ENCODE assay signal across 19 mouse cellular contexts in the genomic region with DNA sequence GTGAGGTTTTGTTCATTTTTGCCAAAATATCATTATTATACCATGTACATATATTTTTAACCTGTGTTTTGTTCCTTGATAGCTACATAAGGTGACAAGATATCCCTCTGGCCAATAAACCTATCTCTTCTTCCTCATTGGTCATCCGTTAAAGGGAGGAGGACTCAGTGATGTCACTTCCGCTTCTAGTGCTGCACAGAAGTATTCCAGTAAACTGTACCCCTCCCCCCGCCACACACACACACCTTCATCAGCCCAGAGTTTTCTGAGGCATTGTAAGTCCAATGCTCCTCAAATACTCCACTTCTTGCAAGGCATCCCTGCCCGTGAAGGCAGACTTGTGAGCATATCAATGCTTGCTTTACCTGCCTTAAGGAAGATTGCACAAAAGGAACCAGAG. TPM values are rescaled to one million over a fixed set of nuclear protein-coding genes. Genes with fewer than 3 reads are reported as not detected.
DNase-seq lines count a peak whose midpoint lies in the region; ATAC-seq and TF ChIP-seq lines count a peak whose summit lies in the region.
"Had no signal": no experiment of that assay in that cellular context is flagged by ENCODE, and none has a peak within 500 bp of the region (broad histone marks: within the 10 kb centered on the region; RNA-seq: fewer than 3 reads in every experiment).

No protein-coding gene starts in this region.

- H3K27ac ChIP-seq in midbrain, embryonic 11.5 days (ENCODE audit: low read depth, low read length): no peak overlapping the region
- H3K27ac ChIP-seq in midbrain, embryonic 10.5 days (replicated peaks): no peak overlapping the region
- peak overlapping the region; percentile 58 for H3K27ac ChIP-seq in midbrain, embryonic 13.5 days
- peak overlapping the region; percentile 65 for H3K27ac ChIP-seq in midbrain, postnatal 0 days (ENCODE audit: low read depth, low read length)
- H3K27ac ChIP-seq: embryonic facial prominence, embryonic 13.5 days; forebrain, embryonic 13.5 days; heart, adult 2 months had no signal

- TF ChIP-seq CTCF in midbrain, postnatal 0 days (IDR thresholded peaks at IDR 0.05): no peak

- intact Hi-C loops in heart, postnatal 25 days (cut with DNase I): no loop called here

- H3K36me3 ChIP-seq in midbrain, embryonic 11.5 days (ENCODE audit: control insufficient read depth, insufficient read depth, low read length): no peaks in the 10 kb centered on the region
- no peaks in the 10 kb centered on the region for H3K36me3 ChIP-seq in midbrain, embryonic 10.5 days
- H3K36me3 ChIP-seq in midbrain, embryonic 13.5 days: no peaks in the 10 kb centered on the region
- H3K36me3 ChIP-seq in midbrain, postnatal 0 days (ENCODE audit: insufficient read depth, low read length): no peaks in the 10 kb centered on the region
- H3K36me3 ChIP-seq: embryonic facial prominence, embryonic 13.5 days; heart, embryonic 12.5 days had no signal

- no peak overlapping the region for H3K4me3 ChIP-seq in midbrain, embryonic 11.5 days (ENCODE audit: low read depth, low read length)
- no peak overlapping the region for H3K4me3 ChIP-seq in midbrain, embryonic 10.5 days
- no peak overlapping the region for H3K4me3 ChIP-seq in midbrain, embryonic 13.5 days (replicated peaks)
- H3K4me3 ChIP-seq in midbrain, postnatal 0 days (ENCODE audit: low read depth, low read length): no peak overlapping the region
- H3K4me3 ChIP-seq: embryonic facial prominence, embryonic 13.5 days; forebrain, embryonic 13.5 days; heart, adult 2 months; heart, embryonic 12.5 days had no signal

- ATAC-seq in midbrain, embryonic 11.5 days (ENCODE audit: low FRiP score): no peak
- ATAC-seq in midbrain, embryonic 13.5 days: no peak
- peak; percentile 41; the same call in 1 of the 2 replicates for ATAC-seq in midbrain, postnatal 0 days (ENCODE audit: low FRiP score)
- ATAC-seq: forebrain, embryonic 13.5 days; hindbrain, embryonic 16.5 days had no signal

- H3K9ac ChIP-seq in midbrain, embryonic 11.5 days (ENCODE audit: low read length): no peak overlapping the region
- no peak overlapping the region for H3K9ac ChIP-seq in midbrain, embryonic 13.5 days (replicated peaks)
- no peak overlapping the region; the same call in 1 of the 2 replicates for H3K9ac ChIP-seq in midbrain, postnatal 0 days (replicated peaks; ENCODE audit: low read length, poor library complexity, severe bottlenecking)
- H3K9ac ChIP-seq: embryonic facial prominence, embryonic 13.5 days; forebrain, embryonic 13.5 days; heart, embryonic 12.5 days had no signal

- H3K4me2 ChIP-seq in midbrain, embryonic 11.5 days: no peak overlapping the region
- H3K4me2 ChIP-seq in midbrain, embryonic 13.5 days (replicated peaks): no peak overlapping the region
- no peak overlapping the region; the same call in 1 of the 2 replicates for H3K4me2 ChIP-seq in midbrain, postnatal 0 days (ENCODE audit: low read depth, low read length, poor library complexity, severe bottlenecking)
- H3K4me2 ChIP-seq: embryonic facial prominence, embryonic 13.5 days; forebrain, embryonic 13.5 days; heart, embryonic 12.5 days had no signal

- H3K9me3 ChIP-seq in midbrain, embryonic 11.5 days (ENCODE audit: control insufficient read depth, low read length): no peaks in the 10 kb centered on the region
- H3K9me3 ChIP-seq in midbrain, embryonic 10.5 days (replicated peaks): no peaks in the 10 kb centered on the region
- H3K9me3 ChIP-seq in midbrain, embryonic 13.5 days: no peaks in the 10 kb centered on the region
- H3K9me3 ChIP-seq in midbrain, postnatal 0 days (ENCODE audit: low read length): no peaks in the 10 kb centered on the region
- H3K9me3 ChIP-seq: embryonic facial prominence, embryonic 13.5 days; forebrain, embryonic 13.5 days; heart, embryonic 12.5 days had no signal

- H3K27me3 ChIP-seq in midbrain, embryonic 11.5 days (ENCODE audit: control insufficient read depth, insufficient read depth, low read length): no peaks in the 10 kb centered on the region
- no peaks in the 10 kb centered on the region for H3K27me3 ChIP-seq in midbrain, embryonic 10.5 days (ENCODE audit: low read depth, poor library complexity, severe bottlenecking)
- H3K27me3 ChIP-seq in midbrain, embryonic 13.5 days: no peaks in the 10 kb centered on the region
- H3K27me3 ChIP-seq in midbrain, postnatal 0 days (ENCODE audit: insufficient read depth, low read length): no peaks in the 10 kb centered on the region
- H3K27me3 ChIP-seq: CH12.LX; embryonic facial prominence, embryonic 13.5 days; forebrain, embryonic 13.5 days; heart, embryonic 12.5 days had no signal

- peak; percentile 8 for DNase-seq in midbrain, embryonic 11.5 days (ENCODE audit: low spot score, missing footprints)
- no peak for DNase-seq in midbrain, embryonic 10.5 days (ENCODE audit: low spot score)
- DNase-seq in ZHBTc4 (ENCODE audit: low read depth, low spot score): peak; percentile 65
- DNase-seq in midbrain, postnatal 0 days (ENCODE audit: low spot score): no peak
- no peak for DNase-seq in heart, postnatal 25 days (ENCODE audit: low spot score)
- no peak for DNase-seq in heart, adult 9 months (ENCODE audit: low spot score in 2 of 2)
- DNase-seq: adrenal gland, postnatal 10 days; cerebellum, adult 11-12 months; cerebellum, adult 9-10 months; cerebellum, postnatal 36 days; gastrocnemius, postnatal 14 days; heart, adult 2 months; heart, postnatal 36 days had no signal

- 88% methylated on average over 4 of the region's 4 CpGs for WGBS in midbrain, embryonic 11.5 days
- WGBS in midbrain, embryonic 10.5 days: 89% methylated on average over 4 of the region's 4 CpGs
- WGBS in midbrain, embryonic 13.5 days: 89% methylated on average over 4 of the region's 4 CpGs
- 79% methylated on average over 4 of the region's 4 CpGs for WGBS in midbrain, postnatal 0 days

- peaks cover 5% of the 10 kb centered on the region; the same call in 1 of the 2 replicates for H3K4me1 ChIP-seq in midbrain, embryonic 11.5 days (ENCODE audit: control insufficient read depth, insufficient read depth, low read length)
- peaks cover 18% of the 10 kb centered on the region for H3K4me1 ChIP-seq in midbrain, embryonic 10.5 days
- H3K4me1 ChIP-seq in midbrain, embryonic 13.5 days (replicated peaks): peaks cover 10% of the 10 kb centered on the region
- H3K4me1 ChIP-seq in midbrain, postnatal 0 days (ENCODE audit: insufficient read depth, low read length): no peaks in the 10 kb centered on the region; the same call in 1 of the 2 replicates

RNA-seq across cellular contexts. Expression of a gene that starts 24.6 kb away (rescaled TPM):
- polyA plus RNA-seq in midbrain, embryonic 11.5 days (2014; fragmentation: Nextera tagmentation; extraction: Ambion mirVana): 56.4 and 61.4 TPM in 2 replicates
- polyA plus RNA-seq in midbrain, embryonic 10.5 days (2016; fragmentation: Nextera tagmentation; extraction: Ambion mirVana): 21.7 and 40.0 TPM in 2 replicates
- 124 and 162 TPM in 2 replicates for polyA plus RNA-seq in midbrain, embryonic 13.5 days (2015; fragmentation: Nextera tagmentation; extraction: Ambion mirVana)
- total RNA-seq in midbrain, postnatal 0 days (2014; rRNA removed): 158 and 201 TPM in 2 replicates
- 95.1 and 116 TPM in 2 replicates for polyA plus RNA-seq in midbrain, postnatal 0 days (2015; fragmentation: Nextera tagmentation; extraction: Ambion mirVana)
- 1 to 10 TPM; 1.3 to 1.5 TPM for total RNA-seq in heart, postnatal 25 days (2021)
- total RNA-seq: CH12.LX had no signal

Comparison
In these comparisons a context has a peak if more than half of its experiments do, and no peak if none do; other contexts are left out.
1. DNase-seq: peak in midbrain, embryonic 11.5 days (single experiment) and ZHBTc4 (single experiment); none in midbrain, embryonic 10.5 days (single experiment), midbrain, postnatal 0 days (single experiment), heart, postnatal 25 days (single experiment) and heart, adult 9 months (0 of 2).
2. H3K27ac ChIP-seq: peak in midbrain, embryonic 13.5 days (single experiment) and midbrain, postnatal 0 days (single experiment); none in midbrain, embryonic 11.5 days (single experiment) and midbrain, embryonic 10.5 days (single experiment).